Mouse (Mus musculus) thymus, adult 2 months (tissue): ENCODE results near the gene Olfr1058.

Source experiments
- CTCF ChIP-seq: fragments of 200-500 bp; IDR thresholded peaks from 2 replicates; pipeline ENCODE4 v1.5.1; 2012; ENCODE audit warnings: mild to moderate bottlenecking, control low read depth, low read length, moderate library complexity, borderline replicate concordance; ENCODE audit not compliant: control insufficient read depth, poor library complexity, insufficient read depth; ENCODE audit errors: extremely low read depth
- POLR2A ChIP-seq: fragments of 200-500 bp; IDR thresholded peaks from 2 replicates; pipeline ENCODE4 v1.6.1; 2012; ENCODE audit warnings: mild to moderate bottlenecking, low read length, control low read depth, moderate library complexity; ENCODE audit not compliant: control insufficient read depth, poor library complexity, insufficient read depth; ENCODE audit errors: extremely low read depth

- TF ChIP-seq POLR2A, result no peak
- no peak for TF ChIP-seq CTCF
Observed at GRCm38 (mm10) chr2:86378293-86378692, 10.1 kb downstream of the Olfr1058 start, which contains the start of gene Olfr1057.
